Comparison of ENCODE assay signal across 27 mouse cellular contexts in the genomic region with DNA sequence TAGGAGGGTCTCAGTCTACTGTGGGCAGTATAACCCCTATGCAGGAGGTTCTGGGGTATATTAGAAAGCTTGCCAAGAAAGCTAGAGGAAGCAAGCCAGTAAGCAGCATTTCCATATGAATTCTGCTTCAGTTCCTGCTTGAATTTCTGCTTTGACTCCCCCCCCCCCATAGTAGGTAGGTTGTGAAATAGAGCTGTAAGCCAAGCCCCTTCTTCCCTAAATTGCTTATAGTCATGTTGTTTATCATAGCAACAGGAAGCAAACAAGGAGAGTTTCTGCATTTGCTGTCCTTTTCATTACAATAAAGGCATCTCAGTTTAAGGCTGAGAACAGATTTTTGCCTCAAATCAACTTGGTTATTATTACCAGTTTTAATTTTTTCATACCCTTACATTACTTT.
DNase-seq lines count a peak whose midpoint lies in the region; ATAC-seq and TF ChIP-seq lines count a peak whose summit lies in the region.
"Had no signal": no experiment of that assay in that cellular context is flagged by ENCODE, and none has a peak within 500 bp of the region (broad histone marks: within the 10 kb centered on the region; RNA-seq: fewer than 3 reads in every experiment).

No protein-coding gene starts in this region.

- DNase-seq in forebrain, embryonic 14.5 days (ENCODE audit: low spot score) = peak; percentile 5
- DNase-seq in lung, postnatal 0 days (ENCODE audit: low spot score) = peak; percentile 8
- no peak for DNase-seq in lung, postnatal 36 days
- DNase-seq in thymus, postnatal 36 days = no peak
- DNase-seq: adrenal gland, adult 8-10 months; adrenal gland, postnatal 14 days; adrenal gland, postnatal 36 days; B cell, adult 2 months; cerebellum, adult 11-12 months; cerebellum, adult 8-10 months; cerebellum, adult 9-11 months; cerebellum, postnatal 14 days; cerebellum, postnatal 36 days; embryo, embryonic 11 days had no signal

- H3K27ac ChIP-seq in forebrain, embryonic 14.5 days (ENCODE audit: low read depth, low read length) = no peak overlapping the region
- H3K27ac ChIP-seq in forebrain, embryonic 16.5 days (ENCODE audit: low read length) = no peak overlapping the region
- no peak overlapping the region for H3K27ac ChIP-seq in lung, postnatal 0 days (ENCODE audit: low read length)
- H3K27ac ChIP-seq: embryonic facial prominence, embryonic 13.5 days; embryonic facial prominence, embryonic 15.5 days; forebrain, embryonic 10.5 days; forebrain, embryonic 12.5 days; forebrain, embryonic 15.5 days had no signal

- H3K4me3 ChIP-seq in forebrain, embryonic 14.5 days (ENCODE audit: low read depth, low read length) = no peak overlapping the region
- H3K4me3 ChIP-seq in forebrain, embryonic 16.5 days (replicated peaks; ENCODE audit: low read length) = no peak overlapping the region
- H3K4me3 ChIP-seq in lung, postnatal 0 days (ENCODE audit: low read depth, low read length) = no peak overlapping the region
- H3K4me3 ChIP-seq: embryonic facial prominence, embryonic 13.5 days; embryonic facial prominence, embryonic 15.5 days; erythroblast, embryonic 14.5 days; forebrain, embryonic 10.5 days; forebrain, embryonic 12.5 days; forebrain, embryonic 15.5 days had no signal

- H3K27me3 ChIP-seq in forebrain, embryonic 14.5 days (replicated peaks; ENCODE audit: control insufficient read depth, insufficient read depth, low read length) = no peaks in the 10 kb centered on the region
- H3K27me3 ChIP-seq in forebrain, embryonic 16.5 days (replicated peaks; ENCODE audit: control insufficient read depth, insufficient read depth, low read length) = no peaks in the 10 kb centered on the region
- H3K27me3 ChIP-seq in lung, postnatal 0 days (replicated peaks; ENCODE audit: insufficient read depth, low read length) = no peaks in the 10 kb centered on the region
- H3K27me3 ChIP-seq: CH12.LX; embryonic facial prominence, embryonic 13.5 days; embryonic facial prominence, embryonic 15.5 days; forebrain, embryonic 12.5 days; forebrain, embryonic 15.5 days; Patski had no signal

- TF ChIP-seq EP300 in lung, postnatal 0 days (IDR thresholded peaks at IDR 0.05) = no peak

- H3K36me3 ChIP-seq in forebrain, embryonic 14.5 days (ENCODE audit: control insufficient read depth, insufficient read depth, low read length) = no peaks in the 10 kb centered on the region
- no peaks in the 10 kb centered on the region for H3K36me3 ChIP-seq in forebrain, embryonic 16.5 days (ENCODE audit: control insufficient read depth, insufficient read depth)
- H3K36me3 ChIP-seq in lung, postnatal 0 days (ENCODE audit: insufficient read depth, low read length) = no peaks in the 10 kb centered on the region
- H3K36me3 ChIP-seq: embryonic facial prominence, embryonic 13.5 days; embryonic facial prominence, embryonic 15.5 days; forebrain, embryonic 10.5 days; forebrain, embryonic 12.5 days; forebrain, embryonic 15.5 days; G1E had no signal

- H3K4me2 ChIP-seq in forebrain, embryonic 14.5 days (ENCODE audit: low read length) = no peak overlapping the region
- H3K4me2 ChIP-seq in forebrain, embryonic 16.5 days (ENCODE audit: low read length) = no peak overlapping the region
- H3K4me2 ChIP-seq in lung, postnatal 0 days (replicated peaks; ENCODE audit: low read depth, low read length) = no peak overlapping the region
- H3K4me2 ChIP-seq: embryonic facial prominence, embryonic 13.5 days; embryonic facial prominence, embryonic 15.5 days; forebrain, embryonic 12.5 days; forebrain, embryonic 15.5 days had no signal

- ATAC-seq in forebrain, embryonic 14.5 days = no peak
- no peak for ATAC-seq in forebrain, embryonic 16.5 days
- no peak for ATAC-seq in lung, postnatal 0 days
- ATAC-seq in megakaryocyte progenitor cell, adult 5-6 weeks (replicated peaks; ENCODE audit: poor library complexity) = peak; percentile 80
- ATAC-seq: activated CD4-positive, CD25-positive, alpha-beta regulatory T cell, adult 4 months; CD4-positive, CD25-positive, alpha-beta regulatory T cell, adult 4 months; forebrain, embryonic 15.5 days; Patski had no signal

- H3K4me1 ChIP-seq in forebrain, embryonic 14.5 days (ENCODE audit: control insufficient read depth, insufficient read depth, low read length) = no peaks in the 10 kb centered on the region
- no peaks in the 10 kb centered on the region; the same call in 1 of the 2 replicates for H3K4me1 ChIP-seq in forebrain, embryonic 16.5 days (replicated peaks; ENCODE audit: control insufficient read depth, insufficient read depth, low read length)
- no peaks in the 10 kb centered on the region for H3K4me1 ChIP-seq in lung, postnatal 0 days (ENCODE audit: insufficient read depth, low read depth, low read length)
- H3K4me1 ChIP-seq: embryonic facial prominence, embryonic 13.5 days; embryonic facial prominence, embryonic 15.5 days had no signal

- TF ChIP-seq CTCF in lung, postnatal 0 days (IDR thresholded peaks at IDR 0.05) = no peak

- no peaks in the 10 kb centered on the region for H3K9me3 ChIP-seq in forebrain, embryonic 14.5 days (replicated peaks; ENCODE audit: control insufficient read depth, low read length)
- no peaks in the 10 kb centered on the region for H3K9me3 ChIP-seq in forebrain, embryonic 16.5 days (ENCODE audit: control insufficient read depth, low read length)
- H3K9me3 ChIP-seq in lung, postnatal 0 days (ENCODE audit: low read length) = no peaks in the 10 kb centered on the region
- H3K9me3 ChIP-seq: embryonic facial prominence, embryonic 13.5 days; embryonic facial prominence, embryonic 15.5 days; forebrain, embryonic 10.5 days; forebrain, embryonic 12.5 days; forebrain, embryonic 15.5 days; G1E had no signal

- no peak overlapping the region for H3K9ac ChIP-seq in forebrain, embryonic 14.5 days (ENCODE audit: low read length)
- H3K9ac ChIP-seq in forebrain, embryonic 16.5 days (replicated peaks; ENCODE audit: low read depth, low read length) = no peak overlapping the region
- no peak overlapping the region for H3K9ac ChIP-seq in lung, postnatal 0 days (replicated peaks; ENCODE audit: low read depth)
- H3K9ac ChIP-seq: embryonic facial prominence, embryonic 13.5 days; embryonic facial prominence, embryonic 15.5 days; forebrain, embryonic 12.5 days; forebrain, embryonic 15.5 days had no signal

Comparison
In these comparisons a context has a peak if more than half of its experiments do, and no peak if none do; other contexts are left out.
1. DNase-seq: peak in forebrain, embryonic 14.5 days (single experiment) and lung, postnatal 0 days (single experiment); none in lung, postnatal 36 days (single experiment) and thymus, postnatal 36 days (0 of 2).